Mouse (Mus musculus) heart, embryonic 13.5 days (tissue): ENCODE results near the gene Fam214a. TPM values are rescaled to one million over a fixed set of nuclear protein-coding genes. Genes with fewer than 3 reads are reported as not detected.
A peak's percentile ranks its signal among the peaks of the same experiment; 100 is the strongest.

Experiments used
- ATAC-seq: fragments of 200-750 bp; cut with Nextera tagmentation; 2 replicates; pipeline ENCODE4 v1.8.0; 2017; ENCODE audit warnings: moderate TSS enrichment; ENCODE audit not compliant: insufficient number of reproducible peaks, low FRiP score, low TSS enrichment; ENCODE audit errors: extremely low read depth
- H3K27ac ChIP-seq: fragments of 300-500 bp; sonication (generic); replicated peaks from 2 replicates; pipeline ENCODE4 v1.5.1; 2015; ENCODE audit warnings: moderate library complexity, mild to moderate bottlenecking, inconsistent platforms
- H3K27me3 ChIP-seq: fragments of 300-500 bp; sonication (generic); replicated peaks from 2 replicates; pipeline ENCODE4 v1.6.1; 2015; ENCODE audit warnings: mild to moderate bottlenecking, inconsistent platforms
- H3K36me3 ChIP-seq: fragments of 300-500 bp; sonication (generic); 2 replicates; pipeline ENCODE4 v1.6.1; 2015; ENCODE audit warnings: mild to moderate bottlenecking, inconsistent platforms
- H3K4me1 ChIP-seq: fragments of 300-500 bp; sonication (generic); 2 replicates; pipeline ENCODE4 v1.6.1; 2015; ENCODE audit warnings: inconsistent platforms
- H3K4me2 ChIP-seq: fragments of 300-500 bp; sonication (generic); 2 replicates; pipeline ENCODE4 v1.6.1; 2015; ENCODE audit warnings: inconsistent platforms, mild to moderate bottlenecking, moderate library complexity
- H3K4me3 ChIP-seq: fragments of 300-500 bp; sonication (generic); 2 replicates; pipeline ENCODE4 v1.5.1; 2015; ENCODE audit warnings: moderate library complexity, mild to moderate bottlenecking, inconsistent platforms
- H3K9ac ChIP-seq: fragments of 300-500 bp; sonication (generic); 2 replicates; pipeline ENCODE4 v1.6.1; 2015; ENCODE audit warnings: inconsistent platforms, mild to moderate bottlenecking, moderate library complexity
- H3K9me3 ChIP-seq: fragments of 300-500 bp; sonication (generic); 2 replicates; pipeline ENCODE4 v1.6.1; 2016; ENCODE audit warnings: inconsistent platforms
- WGBS: fragments of 180-500 bp; shearing (Covaris S2); methylation state at CpG from one replicate; pipeline ENCODE4 v1.1.7; 2015; ENCODE audit warnings: mixed read lengths; 5-methylcytosine and 5-hydroxymethylcytosine counted together
- polyA plus RNA-seq: library from polyadenylated mRNA; unstranded; fragments of >200 nt; fragmentation: Nextera tagmentation; extraction: Ambion mirVana; gene quantifications from 2 replicates; pipeline ENCODE4 v1.2.1, GENCODE M21; 2015

The Fam214a gene
- polyA plus RNA-seq, 1 experiment from 2014 or later: 10.5 TPM

DNA sequence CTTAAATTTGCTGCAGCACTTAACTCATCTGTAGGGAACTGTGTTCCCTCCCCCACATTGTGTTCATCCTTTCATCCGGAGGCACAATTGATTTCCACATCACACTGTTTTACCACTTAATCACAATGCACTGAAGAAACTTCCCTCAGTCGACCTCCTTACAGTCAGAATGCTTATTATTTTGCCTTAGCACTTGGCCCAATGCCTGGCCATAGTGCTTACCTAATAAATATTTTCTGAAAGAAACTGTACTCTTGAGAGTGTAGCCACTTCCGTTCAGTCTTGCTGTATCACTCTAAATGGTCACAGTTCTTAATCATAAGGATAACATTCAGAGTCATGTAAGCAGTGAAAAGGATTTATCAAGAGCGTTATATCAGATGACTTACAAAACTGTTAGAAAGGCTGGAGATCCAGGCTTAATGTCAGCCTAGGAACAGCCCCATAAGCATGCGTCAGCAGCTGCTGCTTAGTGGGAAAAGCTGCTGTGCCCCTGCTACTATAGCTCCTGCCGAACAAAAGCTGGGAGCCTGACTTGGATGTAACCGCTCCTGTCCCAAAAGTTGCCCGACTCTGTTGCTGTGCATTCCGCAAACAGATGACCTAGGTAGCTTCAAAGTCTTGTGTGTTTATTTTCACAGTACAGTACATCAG is 112.1 kb downstream of the Fam214a start:
- WGBS: 68% methylated on average over 9 of the region's 9 CpGs
- no peak overlapping the region for H3K27ac ChIP-seq
- ATAC-seq: no peak
- no peaks in the 10 kb centered on the region for H3K4me1 ChIP-seq
- no peak overlapping the region for H3K4me3 ChIP-seq
- no peaks in the 10 kb centered on the region for H3K9me3 ChIP-seq
- H3K9ac ChIP-seq: no peak overlapping the region
- no peak overlapping the region for H3K4me2 ChIP-seq
- 0 out of 2 replicates have a peak, but pooled peaks cover 1% of the 10 kb centered on the region for H3K27me3 ChIP-seq
- peaks cover 6% of the 10 kb centered on the region for H3K36me3 ChIP-seq

DNA sequence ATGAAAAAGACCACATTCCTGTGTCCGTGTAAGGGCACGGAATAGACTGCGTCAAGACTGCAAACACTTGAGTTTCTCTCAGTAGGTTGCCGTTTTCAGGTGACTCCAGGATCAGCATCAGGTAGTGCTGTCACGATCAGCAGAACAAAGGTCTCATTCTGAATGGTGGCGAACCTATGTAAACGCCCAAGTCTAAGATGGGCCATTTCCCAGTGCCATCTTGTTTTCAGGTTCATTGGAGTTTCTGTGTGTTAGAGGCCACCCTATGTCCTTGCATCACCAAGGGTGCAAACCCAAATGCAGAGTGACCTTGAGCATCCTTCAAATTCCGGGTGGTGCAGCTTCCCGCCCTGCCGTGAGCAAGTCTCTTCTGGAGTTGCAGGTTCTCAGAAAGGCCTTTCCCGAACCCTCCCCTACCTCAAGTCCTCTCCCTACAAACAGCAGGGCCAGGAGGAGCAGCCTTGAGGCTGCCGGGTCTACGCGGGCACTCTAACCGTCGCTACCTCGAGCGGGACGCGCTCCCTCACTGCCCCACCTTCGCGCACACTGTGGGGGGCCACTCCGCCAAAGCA is 117.9 kb downstream of the Fam214a start, which contains the start of gene Myo5a:
TSS of gene Myo5a (plus strand) at position 559 of the 572 bp plus-strand sequence.
- no peak for ATAC-seq

DNA sequence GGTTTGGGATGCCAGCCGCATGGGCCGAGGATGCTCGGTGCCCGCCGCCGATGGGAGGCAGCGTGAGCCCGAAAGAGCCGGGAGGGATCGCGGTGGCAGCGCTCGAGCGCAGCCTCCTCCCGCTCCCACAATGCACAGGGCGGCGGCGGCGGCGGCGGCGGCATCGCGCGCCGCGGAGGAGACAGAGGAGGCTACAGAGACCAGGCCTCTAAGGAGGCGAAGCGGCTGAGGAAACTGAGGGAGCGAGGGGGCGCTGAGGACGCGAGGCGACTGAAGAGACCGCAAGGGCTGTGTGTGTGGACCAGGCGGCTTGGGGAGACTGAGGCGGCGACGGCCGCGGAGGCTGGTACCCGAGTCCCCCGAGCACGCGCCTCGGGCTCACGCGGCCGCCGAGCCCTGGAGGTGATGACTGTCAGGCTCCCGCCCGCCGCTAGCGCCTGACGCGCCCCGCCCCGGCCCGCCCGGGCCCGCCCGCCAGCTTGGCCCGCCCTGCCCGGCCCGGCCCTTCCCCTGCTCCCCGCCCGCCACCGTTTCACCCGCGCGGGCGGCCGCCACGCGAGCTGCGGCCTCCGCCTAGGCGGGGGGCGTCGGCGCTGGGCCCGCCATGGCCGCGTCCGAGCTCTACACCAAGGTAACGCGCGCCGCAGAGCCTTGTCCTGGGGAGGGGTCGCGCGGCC is 118.5 kb downstream of the Fam214a start:
- Histone ChIP-seq H3K27ac (peak overlapping the region; percentile 89), H3K27me3 (0 out of 2 replicates have a peak, but pooled peaks cover 5% of the 10 kb centered on the region), H3K36me3 (no peaks in the 10 kb centered on the region), H3K4me3 (peak overlapping the region; percentile 90), H3K9ac (peak overlapping the region; percentile 90), H3K4me1 (peaks cover 23% of the 10 kb centered on the region), H3K4me2 (peak overlapping the region; percentile 90), H3K9me3 (no peaks in the 10 kb centered on the region)
- ATAC-seq: peak; percentile 85; the same call in 1 of the 2 replicates
- under 1% methylated on average over 52 of the region's 92 CpGs for WGBS

More for the DNA sequence above, 117.9 kb downstream of the Fam214a start, which contains the start of gene Myo5a:
- no peaks in the 10 kb centered on the region for H3K9me3 ChIP-seq
- WGBS: 20% methylated on average over 23 of the region's 23 CpGs
- no peaks in the 10 kb centered on the region for H3K36me3 ChIP-seq
- H3K4me1 ChIP-seq: peaks cover 23% of the 10 kb centered on the region
- peak within 1 kb of the TSS; percentile 90 for H3K4me2 ChIP-seq
- peak within 1 kb of the TSS; percentile 89 for H3K27ac ChIP-seq
- H3K27me3 ChIP-seq: 0 out of 2 replicates have a peak, but pooled peaks cover 5% of the 10 kb centered on the region
- peak within 1 kb of the TSS; percentile 90 for H3K4me3 ChIP-seq
- peak within 1 kb of the TSS; percentile 90 for H3K9ac ChIP-seq

DNA sequence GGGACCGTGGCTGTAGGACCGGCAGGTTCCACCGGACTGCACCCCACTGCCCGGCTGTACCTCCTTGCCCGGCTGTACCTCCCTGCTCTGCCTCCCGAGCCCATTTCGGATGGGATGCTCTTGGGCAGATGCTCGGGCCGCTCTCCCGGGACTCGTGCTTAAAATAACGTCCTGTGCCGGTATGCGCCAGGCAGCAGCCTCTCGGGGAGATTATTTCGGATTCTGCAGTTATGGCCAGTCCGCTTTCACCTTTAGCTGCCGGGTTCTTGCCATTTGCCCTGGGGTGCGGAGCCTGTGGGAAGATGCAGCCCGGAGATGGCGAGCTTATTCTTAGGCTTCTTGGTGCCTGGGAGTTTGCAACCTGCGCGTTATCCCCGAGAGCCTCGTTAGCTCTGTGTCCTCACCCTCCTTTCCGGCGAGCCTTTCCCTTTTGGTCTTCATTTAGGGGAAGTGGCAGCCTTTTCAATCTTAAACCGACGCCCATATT is 119.1 kb downstream of the Fam214a start:
- Histone ChIP-seq H3K4me2 (peak overlapping the region; percentile 90), H3K27me3 (0 out of 2 replicates have a peak, but pooled peaks cover 5% of the 10 kb centered on the region), H3K27ac (peak overlapping the region; percentile 89), H3K9ac (peak overlapping the region; percentile 90), H3K9me3 (no peaks in the 10 kb centered on the region), H3K4me3 (peak overlapping the region; percentile 90), H3K4me1 (peaks cover 23% of the 10 kb centered on the region), H3K36me3 (no peaks in the 10 kb centered on the region)
- peak; percentile 39; the same call in 1 of the 2 replicates for ATAC-seq
- WGBS: under 1% methylated on average over 29 of the region's 29 CpGs

DNA sequence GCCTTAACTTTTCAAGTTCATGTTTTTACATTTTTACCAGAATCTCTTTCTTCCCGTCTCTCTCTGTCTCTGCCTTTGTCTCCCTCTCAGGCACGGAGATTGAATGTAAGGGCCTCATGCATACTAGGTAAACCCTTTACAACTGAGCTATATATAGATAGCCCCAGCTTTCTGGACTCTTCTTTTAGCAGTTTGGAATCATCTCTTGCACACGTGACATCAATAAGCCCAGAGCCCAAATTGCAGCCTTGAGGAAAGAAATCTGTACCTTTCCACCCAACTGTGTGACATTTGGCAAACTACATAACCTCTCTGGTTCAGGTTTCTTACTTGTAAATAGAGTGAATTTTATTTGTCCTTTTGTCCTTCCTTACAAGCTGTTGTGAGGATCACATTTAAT is 119.7 kb downstream of the Fam214a start:
- WGBS: 20% methylated on average over 3 of the region's 3 CpGs
- H3K9ac ChIP-seq: peak overlapping the region; percentile 90
- no peak for ATAC-seq
- H3K36me3 ChIP-seq: no peaks in the 10 kb centered on the region
- peak overlapping the region; percentile 90 for H3K4me3 ChIP-seq
- no peak overlapping the region for H3K27ac ChIP-seq
- H3K27me3 ChIP-seq: 0 out of 2 replicates have a peak, but pooled peaks cover 5% of the 10 kb centered on the region
- H3K4me2 ChIP-seq: peak overlapping the region; percentile 90
- H3K4me1 ChIP-seq: peaks cover 26% of the 10 kb centered on the region
- no peaks in the 10 kb centered on the region for H3K9me3 ChIP-seq

DNA sequence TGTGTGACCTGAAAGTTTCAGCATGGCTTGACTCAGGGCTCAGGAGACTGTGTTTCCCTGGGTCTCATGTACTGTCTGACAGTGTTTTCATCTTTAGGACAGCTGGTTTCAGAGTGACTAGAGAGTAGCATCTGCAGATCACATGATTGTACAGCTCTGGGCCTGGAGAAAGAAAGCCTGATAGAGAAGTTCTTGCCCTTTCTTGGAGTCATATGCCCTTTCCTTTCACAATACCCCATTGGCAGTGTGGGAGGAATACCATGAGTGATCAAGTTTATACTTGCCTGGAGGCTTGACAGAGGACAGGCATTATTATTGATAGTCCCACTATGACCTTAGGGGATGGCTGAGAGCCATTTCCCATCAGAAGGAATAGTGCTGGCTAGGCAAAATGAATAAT is 124.5 kb downstream of the Fam214a start:
- Histone ChIP-seq H3K9ac (no peak overlapping the region), H3K4me3 (no peak overlapping the region), H3K4me2 (no peak overlapping the region), H3K27ac (no peak overlapping the region), H3K4me1 (peaks cover 25% of the 10 kb centered on the region), H3K36me3 (no peaks in the 10 kb centered on the region), H3K9me3 (no peaks in the 10 kb centered on the region), H3K27me3 (no peaks in the 10 kb centered on the region)
- no peak for ATAC-seq

Other genes starting within 250 kb of the Fam214a start
- 0.08 and 0.11 TPM in 2 replicates for gene Onecut1, start 91.0 kb upstream of the Fam214a start, polyA plus RNA-seq
- 205 and 219 TPM in 2 replicates for gene Arpp19, start 84.7 kb downstream of the Fam214a start, polyA plus RNA-seq
- 6.7 and 8.2 TPM in 2 replicates for gene Myo5a, start 118.1 kb downstream of the Fam214a start, polyA plus RNA-seq